In genomic region chr4:150891308-150891707, GRCm38 (mm10) we compare ENCODE assay signal across 20 mouse cellular contexts. TPM values are rescaled to one million over a fixed set of nuclear protein-coding genes. Genes with fewer than 3 reads are reported as not detected.
"Had no signal": no experiment of that assay in that cellular context is flagged by ENCODE, and none has a peak within 500 bp of the region (broad histone marks: within the 10 kb centered on the region; RNA-seq: fewer than 3 reads in every experiment).

No protein-coding gene starts in this region.

- H3K36me3 ChIP-seq: limb, embryonic 15.5 days; stomach, embryonic 15.5 days had no signal

- H3K27me3 ChIP-seq: limb, embryonic 15.5 days; lung, embryonic 15.5 days; midbrain, embryonic 13.5 days; stomach, embryonic 15.5 days had no signal

- H3K9ac ChIP-seq: limb, embryonic 15.5 days; liver, embryonic 14.5 days; liver, postnatal 0 days; lung, embryonic 15.5 days; midbrain, embryonic 13.5 days; stomach, embryonic 15.5 days had no signal

- H3K4me1 ChIP-seq: midbrain, embryonic 13.5 days had no signal

- H3K4me2 ChIP-seq: limb, embryonic 15.5 days; liver, embryonic 11.5 days; lung, embryonic 15.5 days; midbrain, embryonic 13.5 days; stomach, embryonic 15.5 days had no signal

- DNase-seq: kidney, adult 18-20 months; kidney, adult 9 months; kidney, postnatal 14 days; kidney, postnatal 4 days; liver, postnatal 0 days; lung, postnatal 14 days; lung, postnatal 4 days; right cerebral cortex, postnatal 25 days; spleen, adult 18-20 months; thymus, postnatal 25 days had no signal

- H3K4me3 ChIP-seq: limb, embryonic 15.5 days; lung, embryonic 15.5 days; megakaryocyte, embryonic 14.5 days; midbrain, embryonic 10.5 days; midbrain, embryonic 13.5 days; stomach, embryonic 15.5 days had no signal

- ATAC-seq: intestine, embryonic 16.5 days; liver, postnatal 0 days; midbrain, embryonic 13.5 days had no signal

- H3K27ac ChIP-seq: limb, embryonic 15.5 days; liver, embryonic 14.5 days; lung, embryonic 15.5 days; midbrain, embryonic 10.5 days; midbrain, embryonic 13.5 days; stomach, embryonic 15.5 days had no signal

- H3K9me3 ChIP-seq: limb, embryonic 15.5 days; lung, embryonic 15.5 days; megakaryocyte, embryonic 14.5 days; midbrain, embryonic 10.5 days; midbrain, embryonic 13.5 days; stomach, embryonic 15.5 days had no signal

RNA-seq across cellular contexts. Expression of gene Tnfrsf9, which starts 23.1 kb away (rescaled TPM):
- total RNA-seq: midbrain, postnatal 0 days had no signal
